ENCODE assay signal across 8 mouse cellular contexts in genomic region chr2:79149012-79149698, GRCm38 (mm10).
DNase-seq lines count a peak whose midpoint lies in the region; ATAC-seq and TF ChIP-seq lines count a peak whose summit lies in the region.

No protein-coding gene starts in this region.

- H3K36me3 ChIP-seq in heart, embryonic 13.5 days = no peaks in the 10 kb centered on the region
- H3K36me3 ChIP-seq in thymus, adult 2 months (ENCODE audit: control insufficient read depth, insufficient read depth, low read length) = no peaks in the 10 kb centered on the region

- 0 out of 2 replicates have a peak overlapping the region, but pooled peaks have one; percentile 3 for H3K27ac ChIP-seq in heart, embryonic 13.5 days (replicated peaks)
- H3K27ac ChIP-seq in left cerebral cortex, adult 2 months = no peak overlapping the region
- H3K27ac ChIP-seq in thymus, adult 2 months (ENCODE audit: control insufficient read depth, insufficient read depth, low read length) = no peak overlapping the region

- intact Hi-C loops in left cerebral cortex, adult 2 months (cut with DNase I) = no loop called here

- H3K27me3 ChIP-seq in heart, embryonic 13.5 days (replicated peaks) = no peaks in the 10 kb centered on the region
- no peaks in the 10 kb centered on the region for H3K27me3 ChIP-seq in thymus, adult 2 months (ENCODE audit: control insufficient read depth, insufficient read depth, low read length)

- no peak for TF ChIP-seq CTCF in left cerebral cortex, adult 2 months (IDR thresholded peaks at IDR 0.05)
- TF ChIP-seq CTCF in thymus, adult 2 months (IDR thresholded peaks at IDR 0.05; ENCODE audit: borderline replicate concordance, control insufficient read depth, extremely low read depth, insufficient read depth, low read length, poor library complexity) = no peak

- no peak for DNase-seq in heart, adult 8-10 months (ENCODE audit: low spot score)
- DNase-seq in 3T3-L1 (ENCODE audit: low read depth, low spot score) = peak; percentile 35
- peak; percentile 33 for DNase-seq in cerebellum, adult 9-10 months
- DNase-seq in left cerebral cortex, adult 2 months (ENCODE audit: extremely low spot score in 1 of 2, low spot score in 2 of 2) = peak; percentile 12 to 22
- no peak for DNase-seq in spleen, postnatal 14 days (ENCODE audit: low spot score in 2 of 2)
- no peak for DNase-seq in thymus, adult 18-20 months
- DNase-seq in thymus, adult 2 months = no peak

- H3K4me1 ChIP-seq in heart, embryonic 13.5 days = peaks cover 13% of the 10 kb centered on the region
- peaks cover 3% of the 10 kb centered on the region for H3K4me1 ChIP-seq in thymus, adult 2 months (replicated peaks; ENCODE audit: control insufficient read depth, insufficient read depth, low read length)

- TF ChIP-seq POLR2A in thymus, adult 2 months (IDR thresholded peaks at IDR 0.05; ENCODE audit: control insufficient read depth, extremely low read depth, insufficient read depth, low read length, poor library complexity) = no peak

- H3K4me3 ChIP-seq in heart, embryonic 13.5 days = no peak overlapping the region
- no peak overlapping the region for H3K4me3 ChIP-seq in left cerebral cortex, adult 2 months
- no peak overlapping the region for H3K4me3 ChIP-seq in thymus, adult 2 months (ENCODE audit: control insufficient read depth, insufficient read depth, low read length)

- H3K9me3 ChIP-seq in heart, embryonic 13.5 days = no peaks in the 10 kb centered on the region

- H3K4me2 ChIP-seq in heart, embryonic 13.5 days = no peak overlapping the region

- 50% methylated on average over 3 of the region's 3 CpGs for WGBS in heart, embryonic 13.5 days
- WGBS in thymus, adult 2 months = 38% methylated on average over 3 of the region's 3 CpGs

- no peak for ATAC-seq in heart, embryonic 13.5 days (ENCODE audit: extremely low read depth, insufficient number of reproducible peaks, low FRiP score, low TSS enrichment)

- H3K9ac ChIP-seq in heart, embryonic 13.5 days = no peak overlapping the region

Comparison
In these comparisons a context has a peak if more than half of its experiments do, and no peak if none do; other contexts are left out.
1. DNase-seq: peak in 3T3-L1 (single experiment), cerebellum, adult 9-10 months (single experiment) and left cerebral cortex, adult 2 months (2 of 2); none in heart, adult 8-10 months (single experiment), spleen, postnatal 14 days (0 of 2), thymus, adult 18-20 months (0 of 2) and thymus, adult 2 months (single experiment).